Mouse (Mus musculus): ENCODE data around the gene D6Ertd527e.

DNA sequence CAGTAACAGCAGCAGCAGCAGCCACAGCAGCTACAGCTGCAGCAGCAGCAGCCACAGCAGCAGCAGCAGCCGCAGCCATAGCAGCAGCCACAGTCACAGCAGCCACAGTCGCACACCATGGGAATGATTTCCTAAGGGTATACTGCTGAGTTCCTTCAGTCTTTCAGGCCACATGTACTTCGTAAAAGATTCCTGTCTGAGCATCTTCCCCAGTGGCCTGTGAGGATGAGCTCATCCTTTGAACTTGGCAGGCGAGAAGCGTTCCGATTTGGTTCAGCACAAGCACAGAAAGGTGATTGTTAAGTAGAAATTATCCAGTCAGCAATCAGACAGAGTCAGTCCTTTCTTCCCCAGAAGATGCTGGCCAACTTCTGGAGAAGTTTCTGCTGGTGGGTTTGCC is 7.6 kb downstream of the D6Ertd527e start:
- TF ChIP-seq CTCF (conservative IDR thresholded peaks at IDR 0.05; ENCODE audit: insufficient read depth, insufficient read length, low read depth, low read length), result no peak
- TF ChIP-seq POLR2A (IDR thresholded peaks at IDR 0.05; ENCODE audit: low read depth, low read length), result no peak
